Mouse (Mus musculus) intestine, embryonic 14.5 days (tissue): ENCODE results near the gene Katnb1. TPM values are rescaled to one million over a fixed set of nuclear protein-coding genes. Genes with fewer than 3 reads are reported as not detected.

ENCODE experiments used
- ATAC-seq: fragments of 200-750 bp; cut with Nextera tagmentation; replicated peaks from 2 replicates; pipeline ENCODE4 v1.8.0; 2017; ENCODE audit warnings: low read depth, moderate number of reproducible peaks, moderate TSS enrichment, moderate library complexity; ENCODE audit not compliant: low FRiP score, low TSS enrichment
- DNase-seq: peaks from one replicate; pipeline ENCODE4 v3.0.0-alpha.2; 2018; ENCODE audit warnings: low spot score
- H3K27ac ChIP-seq: fragments of 300-500 bp; sonication (generic); 2 replicates; pipeline ENCODE4 v1.5.1; 2014; ENCODE audit warnings: low read depth, mild to moderate bottlenecking, control low read depth
- H3K27me3 ChIP-seq: fragments of 300-500 bp; sonication (generic); replicated peaks from 2 replicates; pipeline ENCODE4 v1.6.1; 2014; ENCODE audit warnings: low read length, control low read depth; ENCODE audit not compliant: control insufficient read depth, insufficient read depth
- H3K36me3 ChIP-seq: fragments of 300-500 bp; sonication (generic); 2 replicates; pipeline ENCODE4 v1.6.1; 2014; ENCODE audit warnings: low read length, control low read depth; ENCODE audit not compliant: control insufficient read depth, insufficient read depth
- H3K4me1 ChIP-seq: fragments of 300-500 bp; sonication (generic); replicated peaks from 2 replicates; pipeline ENCODE4 v1.6.1; 2014; ENCODE audit warnings: low read length, control low read depth, mixed read lengths; ENCODE audit not compliant: control insufficient read depth, insufficient read depth
- H3K4me2 ChIP-seq: fragments of 300-500 bp; sonication (generic); 2 replicates; pipeline ENCODE4 v1.6.1; 2014; ENCODE audit warnings: low read length
- H3K4me3 ChIP-seq: fragments of 300-500 bp; sonication (generic); 2 replicates; pipeline ENCODE4 v1.5.1; 2014; ENCODE audit warnings: low read depth, low read length, control low read depth, mixed read lengths
- H3K9ac ChIP-seq: fragments of 300-500 bp; sonication (generic); 2 replicates; pipeline ENCODE4 v1.6.1; 2014; ENCODE audit warnings: mild to moderate bottlenecking, low read length
- H3K9me3 ChIP-seq: fragments of 300-500 bp; sonication (generic); 2 replicates; pipeline ENCODE4 v1.6.1; 2016; ENCODE audit warnings: low read length, control low read depth; ENCODE audit not compliant: control insufficient read depth
- WGBS: fragments of 180-500 bp; shearing (Covaris S2); extraction: QIAGEN DNeasy Blood & Tissue Kit; methylation state at CpG from one replicate; pipeline ENCODE4 v1.1.7; 2014; 5-methylcytosine and 5-hydroxymethylcytosine counted together
- polyA plus RNA-seq: library from polyadenylated mRNA; unstranded; fragments of >200 nt; fragmentation: Nextera tagmentation; extraction: Ambion mirVana; gene quantifications from 2 replicates; pipeline ENCODE4 v1.2.1, GENCODE M21; 2014

Gene Katnb1
- polyA plus RNA-seq, 1 experiment from 2014 or later: 18.5 TPM

- Histone ChIP-seq H3K4me3 (no peak overlapping the region), H3K27me3 (no peaks in the 10 kb centered on the region), H3K4me2 (no peak overlapping the region), H3K9ac (no peak overlapping the region), H3K36me3 (no peaks in the 10 kb centered on the region), H3K27ac (no peak overlapping the region), H3K4me1 (peaks cover 7% of the 10 kb centered on the region), H3K9me3 (no peaks in the 10 kb centered on the region)
- DNase-seq (no peak), ATAC-seq (no peak)
- 87% methylated on average over 3 of the region's 3 CpGs for WGBS
Observed at GRCm38 (mm10) chr8:95078055-95078454, 2.9 kb upstream of the Katnb1 start.

GRCm38 (mm10) chr8:95079305-95079704 is 1.7 kb upstream of the Katnb1 start:
- H3K4me1 ChIP-seq: peaks cover 7% of the 10 kb centered on the region
- no peak overlapping the region for H3K9ac ChIP-seq
- 85% methylated on average over 4 of the region's 4 CpGs for WGBS
- H3K36me3 ChIP-seq: peaks cover 8% of the 10 kb centered on the region
- no peak for ATAC-seq
- no peak for DNase-seq
- H3K4me3 ChIP-seq: no peak overlapping the region
- no peak overlapping the region for H3K27ac ChIP-seq
- no peaks in the 10 kb centered on the region for H3K9me3 ChIP-seq
- no peak overlapping the region for H3K4me2 ChIP-seq
- no peaks in the 10 kb centered on the region for H3K27me3 ChIP-seq

DNA sequence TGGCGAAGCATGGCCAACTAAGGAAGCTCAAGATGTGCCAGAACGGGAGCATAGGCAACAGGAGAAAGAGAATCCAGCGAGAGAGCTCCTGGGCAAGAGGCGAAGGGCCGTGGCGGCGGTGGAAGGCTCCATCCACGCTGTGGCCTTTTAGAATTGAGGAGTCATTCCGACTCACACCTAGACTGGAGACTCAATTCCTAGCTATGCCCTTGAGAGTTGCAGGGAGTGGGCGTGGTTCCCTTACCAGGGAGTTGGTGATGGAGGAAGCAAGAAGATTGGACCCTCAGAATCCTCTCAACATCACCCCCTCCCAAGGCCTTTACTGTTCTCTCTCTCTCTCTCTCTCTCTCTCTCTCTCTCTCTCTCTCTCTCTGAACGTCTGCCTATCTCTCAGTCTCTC is 664 bp downstream of the Katnb1 start:
- WGBS: 7% methylated on average over 11 of the region's 11 CpGs
- ATAC-seq: no peak
- Histone ChIP-seq H3K9ac (peak overlapping the region; percentile 54), H3K4me3 (peak overlapping the region; percentile 71), H3K9me3 (no peaks in the 10 kb centered on the region), H3K36me3 (peaks cover 27% of the 10 kb centered on the region), H3K4me1 (peaks cover 7% of the 10 kb centered on the region), H3K27me3 (no peaks in the 10 kb centered on the region), H3K4me2 (peak overlapping the region; percentile 93), H3K27ac (peak overlapping the region; percentile 72)
- DNase-seq: no peak

DNA sequence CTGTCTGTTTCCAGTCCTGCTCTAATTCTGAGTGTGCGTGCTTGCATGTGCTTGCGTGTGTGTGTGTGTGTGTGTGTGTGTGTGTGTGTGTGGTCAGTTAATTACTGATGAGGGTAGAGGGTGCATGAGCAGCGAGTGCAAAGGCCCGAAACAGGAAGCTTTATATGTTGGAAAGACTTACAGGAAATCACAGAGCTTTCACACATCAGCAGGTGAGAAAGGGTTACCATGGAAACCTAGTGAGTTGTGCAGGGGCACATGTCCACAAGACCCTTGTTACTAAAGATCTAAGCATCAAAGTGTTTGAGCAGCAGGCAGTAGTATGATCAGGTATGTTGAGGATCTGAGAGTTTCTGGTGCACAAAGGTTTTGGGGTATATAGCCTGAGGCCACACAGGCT is 3.3 kb downstream of the Katnb1 start:
- Histone ChIP-seq H3K4me3 (no peak overlapping the region), H3K4me2 (no peak overlapping the region), H3K9me3 (no peaks in the 10 kb centered on the region), H3K36me3 (peaks cover 50% of the 10 kb centered on the region), H3K9ac (no peak overlapping the region), H3K4me1 (peaks cover 7% of the 10 kb centered on the region), H3K27ac (no peak overlapping the region), H3K27me3 (no peaks in the 10 kb centered on the region)
- DNase-seq: no peak
- WGBS: 85% methylated on average over 4 of the region's 4 CpGs
- ATAC-seq: no peak

DNA sequence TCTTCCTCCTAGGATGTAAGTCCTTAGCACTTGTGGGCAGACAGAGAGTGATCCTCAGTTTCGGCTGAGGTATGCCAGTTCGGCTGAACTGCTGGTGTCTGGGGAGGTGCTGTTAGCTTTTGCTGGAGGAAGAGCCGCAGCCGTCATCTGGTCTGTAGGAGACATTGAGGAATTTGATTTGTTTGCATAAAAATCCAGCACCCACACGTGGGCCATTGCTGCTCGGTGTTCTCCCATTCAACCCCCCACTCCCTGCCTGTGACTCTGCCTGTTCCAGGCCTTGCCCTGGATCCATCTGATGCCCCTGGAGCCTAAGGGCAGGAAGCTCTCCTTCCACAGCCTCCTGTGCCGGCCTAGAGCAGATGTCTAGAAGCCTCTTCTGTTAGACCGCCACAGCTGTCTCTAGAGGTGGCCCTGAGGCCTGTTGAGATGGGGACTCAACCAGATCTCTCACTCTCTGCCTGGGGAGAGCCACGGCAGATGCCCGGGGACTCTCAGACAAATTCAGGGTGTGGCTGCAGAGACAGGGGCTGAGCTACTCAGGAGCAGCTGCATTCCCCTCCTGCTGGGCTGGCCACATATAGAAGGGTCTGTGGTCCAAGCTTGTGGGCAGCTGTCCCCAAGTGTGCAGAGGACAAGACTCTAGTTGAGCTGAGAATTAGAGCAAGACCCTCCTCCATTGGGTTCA is 3.9 kb downstream of the Katnb1 start:
- H3K27ac ChIP-seq: no peak overlapping the region
- DNase-seq: no peak
- no peak overlapping the region for H3K4me3 ChIP-seq
- peaks cover 54% of the 10 kb centered on the region for H3K36me3 ChIP-seq
- no peaks in the 10 kb centered on the region for H3K27me3 ChIP-seq
- WGBS: 82% methylated on average over 10 of the region's 10 CpGs
- no peak for ATAC-seq
- no peak overlapping the region for H3K9ac ChIP-seq
- no peak overlapping the region for H3K4me2 ChIP-seq
- peaks cover 7% of the 10 kb centered on the region for H3K4me1 ChIP-seq
- H3K9me3 ChIP-seq: no peaks in the 10 kb centered on the region

DNA sequence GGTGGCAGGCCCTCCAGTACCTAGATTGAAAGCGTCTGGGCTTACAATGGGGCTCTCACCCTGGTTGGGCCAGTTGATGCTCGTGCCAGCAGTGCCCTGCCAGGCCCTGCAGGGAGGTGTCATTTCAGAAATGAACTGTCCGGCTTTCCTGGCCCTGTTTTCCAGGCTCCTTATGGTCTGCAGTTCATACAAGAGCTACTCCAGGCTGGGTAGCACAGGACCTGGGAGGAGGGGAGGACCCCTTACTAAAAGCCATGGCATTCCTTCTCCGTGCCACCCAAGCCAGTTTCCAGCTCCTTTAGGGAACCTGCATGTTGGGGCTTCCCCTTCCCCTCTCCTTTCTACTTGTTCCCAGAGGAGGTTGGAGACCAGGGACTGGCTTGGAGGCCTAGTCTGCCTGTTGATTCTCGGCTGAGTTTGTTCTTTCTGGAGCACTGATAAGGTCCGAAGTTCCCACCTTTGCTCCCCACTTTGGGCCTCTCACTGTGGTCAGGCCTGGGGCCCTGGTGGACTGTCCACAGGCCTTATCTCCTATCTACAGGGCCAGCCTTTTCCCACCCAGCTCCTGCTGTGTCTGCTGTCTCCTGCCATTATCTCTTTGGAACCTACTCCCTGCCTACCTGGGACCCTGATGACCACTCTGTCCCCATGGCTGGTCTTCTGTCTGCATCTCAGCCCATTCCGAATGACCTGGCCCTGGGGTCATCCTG is 4.6 kb downstream of the Katnb1 start:
- DNase-seq (no peak), ATAC-seq (no peak)
- Histone ChIP-seq H3K9ac (no peak overlapping the region), H3K4me2 (no peak overlapping the region), H3K4me3 (no peak overlapping the region), H3K27me3 (no peaks in the 10 kb centered on the region), H3K9me3 (no peaks in the 10 kb centered on the region), H3K4me1 (peaks cover 7% of the 10 kb centered on the region), H3K36me3 (peaks cover 61% of the 10 kb centered on the region), H3K27ac (no peak overlapping the region)
- WGBS: 92% methylated on average over 7 of the region's 7 CpGs

- H3K36me3 ChIP-seq: peaks cover 83% of the 10 kb centered on the region
- no peak for ATAC-seq
- WGBS: 81% methylated on average over 4 of the region's 4 CpGs
- no peaks in the 10 kb centered on the region for H3K27me3 ChIP-seq
- H3K4me3 ChIP-seq: no peak overlapping the region
- H3K9me3 ChIP-seq: no peaks in the 10 kb centered on the region
- H3K4me2 ChIP-seq: no peak overlapping the region
- no peak for DNase-seq
- no peak overlapping the region for H3K27ac ChIP-seq
- no peaks in the 10 kb centered on the region for H3K4me1 ChIP-seq
- H3K9ac ChIP-seq: no peak overlapping the region
Observed at GRCm38 (mm10) chr8:95093574-95093973, 12.6 kb downstream of the Katnb1 start.

DNA sequence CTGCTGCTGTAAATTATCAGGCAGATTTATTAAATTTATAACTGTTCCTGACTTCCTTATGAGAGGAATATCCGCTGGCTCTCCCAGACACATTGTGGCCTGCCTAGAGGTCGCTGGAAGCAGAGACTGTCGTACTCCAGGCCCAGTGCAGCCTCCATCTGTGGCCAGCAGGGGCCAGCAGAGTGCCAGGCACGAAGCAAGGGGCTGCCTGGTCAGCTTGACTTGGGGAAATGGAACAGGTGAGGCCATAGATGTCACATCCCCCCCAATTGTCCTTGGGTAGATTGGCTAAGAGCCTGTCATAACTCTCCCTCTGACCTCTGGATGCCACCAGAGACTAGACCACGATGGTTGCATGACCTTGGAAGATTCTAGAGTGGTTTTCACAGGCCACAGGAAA is 18.0 kb downstream of the Katnb1 start:
- H3K27ac ChIP-seq: no peak overlapping the region
- peaks cover 79% of the 10 kb centered on the region for H3K36me3 ChIP-seq
- no peaks in the 10 kb centered on the region for H3K27me3 ChIP-seq
- H3K4me3 ChIP-seq: no peak overlapping the region
- no peak overlapping the region for H3K4me2 ChIP-seq
- DNase-seq (peak; percentile 82), ATAC-seq (0 out of 2 replicates have a peak, but pooled peaks have one; percentile 51)
- H3K4me1 ChIP-seq: no peaks in the 10 kb centered on the region
- H3K9me3 ChIP-seq: no peaks in the 10 kb centered on the region
- 12% methylated on average over 5 of the region's 5 CpGs for WGBS
- H3K9ac ChIP-seq: no peak overlapping the region

DNA sequence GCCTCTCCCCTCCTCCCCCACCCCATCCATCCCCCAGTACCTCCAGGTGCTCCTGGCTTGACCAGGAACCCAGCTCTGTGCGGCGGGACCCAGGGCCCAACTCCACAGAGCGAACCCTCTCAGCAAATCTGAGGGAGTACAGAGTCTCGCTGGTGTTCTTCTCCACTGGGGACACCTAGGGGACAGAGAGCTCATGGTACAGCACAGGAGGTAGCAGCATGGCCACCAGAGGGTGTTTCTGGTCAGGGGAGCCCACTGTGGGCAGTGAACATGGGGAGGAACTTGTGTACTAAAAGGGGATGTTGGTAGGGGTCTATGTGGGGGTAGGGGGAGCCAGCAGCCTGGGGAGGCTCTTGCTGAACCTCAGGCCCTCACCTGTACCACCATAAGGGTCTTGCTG is 21.0 kb downstream of the Katnb1 start:
- Histone ChIP-seq H3K27ac (no peak overlapping the region), H3K4me1 (no peaks in the 10 kb centered on the region), H3K4me3 (no peak overlapping the region), H3K36me3 (peaks cover 67% of the 10 kb centered on the region), H3K9me3 (no peaks in the 10 kb centered on the region), H3K27me3 (no peaks in the 10 kb centered on the region), H3K4me2 (no peak overlapping the region), H3K9ac (no peak overlapping the region)
- no peak for ATAC-seq
- 77% methylated on average over 4 of the region's 4 CpGs for WGBS
- no peak for DNase-seq
